Mouse (Mus musculus): ENCODE results near the gene Gtpbp8. TPM values are rescaled to one million over a fixed set of nuclear protein-coding genes. Genes with fewer than 3 reads are reported as not detected.
A peak's percentile ranks its signal among the peaks of the same experiment; 100 is the strongest.

The Gtpbp8 gene
- polyA plus RNA-seq (2012) = 1.4 and 1.5 TPM in 2 replicates

- TF ChIP-seq TAL1 (IDR thresholded peaks at IDR 0.05; ENCODE audit: low read length) (no peak), GATA1 (IDR thresholded peaks at IDR 0.05; ENCODE audit: low read length) (no peak)
- H3K9me3 ChIP-seq (ENCODE audit: control insufficient read depth, low read length) = no peaks in the 10 kb centered on the region
- H3K4me3 ChIP-seq (replicated peaks) = peak within 1 kb of the TSS; percentile 83
- H3K27me3 ChIP-seq (ENCODE audit: control insufficient read depth) = no peaks in the 10 kb centered on the region
- peaks cover 13% of the 10 kb centered on the region for H3K36me3 ChIP-seq (ENCODE audit: control insufficient read depth)
- H3K4me1 ChIP-seq (ENCODE audit: control insufficient read depth) = peaks cover 37% of the 10 kb centered on the region
These were observed at the start of gene Gtpbp8 for GRCm38 (mm10) chr16:44745866-44746562. TSS of gene Gtpbp8 (minus strand) at chr16:44746363.

DNA sequence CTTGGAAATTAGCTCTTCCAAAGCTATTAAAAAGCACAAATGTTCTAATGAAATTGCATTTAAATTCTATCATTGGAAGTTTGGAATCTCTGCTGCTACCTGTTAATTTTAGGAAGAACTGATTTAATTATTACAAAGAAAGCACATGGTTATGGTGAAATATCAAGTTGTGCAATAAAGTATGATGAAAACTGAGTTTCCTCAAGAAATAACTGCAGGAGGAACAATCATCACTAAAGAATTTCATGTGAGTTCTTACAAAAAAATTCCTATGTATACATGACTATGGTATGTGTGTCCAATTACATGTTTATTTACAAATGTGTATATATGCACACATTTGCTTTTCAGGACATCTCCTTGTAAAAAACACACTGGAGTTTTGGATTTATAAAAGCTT, 48.3 kb upstream of the Gtpbp8 start:
- no peaks in the 10 kb centered on the region for H3K36me3 ChIP-seq (ENCODE audit: control insufficient read depth)
- H3K9me3 ChIP-seq (ENCODE audit: control insufficient read depth, low read length) = no peaks in the 10 kb centered on the region
- no peaks in the 10 kb centered on the region for H3K4me1 ChIP-seq (ENCODE audit: control insufficient read depth)
- H3K4me3 ChIP-seq (replicated peaks) = no peak overlapping the region
- no peak for TF ChIP-seq GATA1 (IDR thresholded peaks at IDR 0.05; ENCODE audit: low read length)
- no peaks in the 10 kb centered on the region for H3K27me3 ChIP-seq (ENCODE audit: control insufficient read depth)

- H3K36me3 ChIP-seq (ENCODE audit: control insufficient read depth) = no peaks in the 10 kb centered on the region
- TF ChIP-seq TAL1 (IDR thresholded peaks at IDR 0.05; ENCODE audit: low read length) (no peak), GATA1 (IDR thresholded peaks at IDR 0.05; ENCODE audit: low read length) (no peak)
- no peaks in the 10 kb centered on the region for H3K9me3 ChIP-seq (ENCODE audit: control insufficient read depth, low read length)
- no peaks in the 10 kb centered on the region for H3K4me1 ChIP-seq (ENCODE audit: control insufficient read depth)
- no peaks in the 10 kb centered on the region for H3K27me3 ChIP-seq (ENCODE audit: control insufficient read depth)
- H3K4me3 ChIP-seq (replicated peaks) = no peak overlapping the region
These were observed 40.8 kb upstream of the Gtpbp8 start for GRCm38 (mm10) chr16:44786934-44787333.

- H3K4me1 ChIP-seq (ENCODE audit: control insufficient read depth) = peaks cover 11% of the 10 kb centered on the region
These were observed 34.6 kb upstream of the Gtpbp8 start for GRCm38 (mm10) chr16:44780751-44781150.

GRCm38 (mm10) chr16:44779494-44779893, 33.3 kb upstream of the Gtpbp8 start:
- Histone ChIP-seq H3K4me1 (ENCODE audit: control insufficient read depth) (peaks cover 11% of the 10 kb centered on the region), H3K36me3 (ENCODE audit: control insufficient read depth) (no peaks in the 10 kb centered on the region), H3K4me3 (replicated peaks) (no peak overlapping the region), H3K27me3 (ENCODE audit: control insufficient read depth) (no peaks in the 10 kb centered on the region), H3K9me3 (ENCODE audit: control insufficient read depth, low read length) (no peaks in the 10 kb centered on the region)
- TF ChIP-seq TAL1 (IDR thresholded peaks at IDR 0.05; ENCODE audit: low read length) = no peak
- no peak for TF ChIP-seq GATA1 (IDR thresholded peaks at IDR 0.05; ENCODE audit: low read length)

More at GRCm38 (mm10) chr16:44780751-44781150, 34.6 kb upstream of the Gtpbp8 start:
- Histone ChIP-seq H3K4me3 (replicated peaks) (no peak overlapping the region), H3K9me3 (ENCODE audit: control insufficient read depth, low read length) (no peaks in the 10 kb centered on the region), H3K36me3 (ENCODE audit: control insufficient read depth) (no peaks in the 10 kb centered on the region), H3K27me3 (ENCODE audit: control insufficient read depth) (no peaks in the 10 kb centered on the region)
- TF ChIP-seq TAL1 (IDR thresholded peaks at IDR 0.05; ENCODE audit: low read length) (no peak), GATA1 (IDR thresholded peaks at IDR 0.05; ENCODE audit: low read length) (no peak)

GRCm38 (mm10) chr16:44778538-44779147, 32.5 kb upstream of the Gtpbp8 start:
- Histone ChIP-seq H3K36me3 (ENCODE audit: control insufficient read depth) (no peaks in the 10 kb centered on the region), H3K4me1 (ENCODE audit: control insufficient read depth) (peaks cover 11% of the 10 kb centered on the region), H3K4me3 (replicated peaks) (peak overlapping the region; percentile 46), H3K27me3 (ENCODE audit: control insufficient read depth) (no peaks in the 10 kb centered on the region), H3K9me3 (ENCODE audit: control insufficient read depth, low read length) (no peaks in the 10 kb centered on the region)
- TF ChIP-seq TAL1 (IDR thresholded peaks at IDR 0.05; ENCODE audit: low read length) = no peak
- TF ChIP-seq GATA1 (IDR thresholded peaks at IDR 0.05; ENCODE audit: low read length) = 0 out of 2 replicates have a peak, but pooled peaks have one; percentile 15

GRCm38 (mm10) chr16:44774201-44774600, 28.0 kb upstream of the Gtpbp8 start:
- no peaks in the 10 kb centered on the region for H3K36me3 ChIP-seq (ENCODE audit: control insufficient read depth)
- H3K4me1 ChIP-seq (ENCODE audit: control insufficient read depth) = peaks cover 9% of the 10 kb centered on the region
- TF ChIP-seq TAL1 (IDR thresholded peaks at IDR 0.05; ENCODE audit: low read length) (no peak), GATA1 (IDR thresholded peaks at IDR 0.05; ENCODE audit: low read length) (no peak)
- no peaks in the 10 kb centered on the region for H3K27me3 ChIP-seq (ENCODE audit: control insufficient read depth)
- H3K4me3 ChIP-seq (replicated peaks) = no peak overlapping the region
- H3K9me3 ChIP-seq (ENCODE audit: control insufficient read depth, low read length) = no peaks in the 10 kb centered on the region

- no peaks in the 10 kb centered on the region for H3K36me3 ChIP-seq (ENCODE audit: control insufficient read depth)
- H3K4me1 ChIP-seq (ENCODE audit: control insufficient read depth) = peaks cover 5% of the 10 kb centered on the region
- TF ChIP-seq GATA1 (IDR thresholded peaks at IDR 0.05; ENCODE audit: low read length) = no peak
- no peak for TF ChIP-seq TAL1 (IDR thresholded peaks at IDR 0.05; ENCODE audit: low read length)
- H3K27me3 ChIP-seq (ENCODE audit: control insufficient read depth) = no peaks in the 10 kb centered on the region
- no peaks in the 10 kb centered on the region for H3K9me3 ChIP-seq (ENCODE audit: control insufficient read depth, low read length)
- no peak overlapping the region for H3K4me3 ChIP-seq (replicated peaks)
These were observed 27.5 kb upstream of the Gtpbp8 start for GRCm38 (mm10) chr16:44773673-44774072.

DNA sequence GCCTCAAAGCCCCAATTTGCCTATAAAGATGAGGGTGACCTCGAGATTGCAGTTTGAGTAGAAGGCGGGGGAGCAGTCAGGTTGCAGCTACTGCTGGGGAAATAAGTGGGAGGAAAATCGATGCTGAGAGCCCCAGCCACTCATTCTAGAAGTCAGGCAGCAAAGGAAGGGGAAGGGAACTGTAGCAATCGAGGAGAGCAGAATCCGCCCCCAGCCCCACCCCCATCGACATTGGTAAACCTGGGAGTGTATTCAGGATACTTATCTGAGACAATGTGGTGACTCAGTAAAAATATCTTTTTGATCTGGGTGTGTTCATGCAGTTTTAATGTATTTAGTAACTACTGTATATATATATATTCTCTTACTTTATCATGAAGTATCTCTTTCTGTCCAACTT, 26.4 kb upstream of the Gtpbp8 start:
- Histone ChIP-seq H3K4me3 (replicated peaks) (no peak overlapping the region), H3K9me3 (ENCODE audit: control insufficient read depth, low read length) (no peaks in the 10 kb centered on the region), H3K27me3 (ENCODE audit: control insufficient read depth) (no peaks in the 10 kb centered on the region), H3K4me1 (ENCODE audit: control insufficient read depth) (peaks cover 3% of the 10 kb centered on the region; the same call in 1 of the 2 replicates), H3K36me3 (ENCODE audit: control insufficient read depth) (no peaks in the 10 kb centered on the region)
- TF ChIP-seq GATA1 (IDR thresholded peaks at IDR 0.05; ENCODE audit: low read length) (no peak), TAL1 (IDR thresholded peaks at IDR 0.05; ENCODE audit: low read length) (no peak)
